In genomic region chr15:6080714-6081635, GRCm38 (mm10) we compare ENCODE assay signal across 8 mouse cellular contexts.
DNase-seq lines count a peak whose midpoint lies in the region; ATAC-seq and TF ChIP-seq lines count a peak whose summit lies in the region.

No protein-coding gene starts in this region.

- DNase-seq in cerebellum, adult 9-10 months = peak; percentile 7
- peak; percentile 44 to 60 for DNase-seq in adrenal gland, postnatal 36 days
- DNase-seq in forebrain, postnatal 0 days = peak; percentile 66
- DNase-seq in hindlimb bud, embryonic 11.5 days (ENCODE audit: extremely low spot score, low read depth, low spot score) = peak; percentile 10
- DNase-seq in layer of hippocampus, postnatal 36 days = peak; percentile 14 to 29
- peak; percentile 45 for DNase-seq in right cerebral cortex, postnatal 14 days

- H3K4me3 ChIP-seq in forebrain, postnatal 0 days (ENCODE audit: low read depth, low read length) = no peak overlapping the region
- H3K4me3 ChIP-seq in megakaryocyte, embryonic 14.5 days (replicated peaks) = peak overlapping the region; percentile 57

- no peak overlapping the region for H3K27ac ChIP-seq in forebrain, postnatal 0 days (ENCODE audit: low read depth, low read length)

- no peaks in the 10 kb centered on the region for H3K27me3 ChIP-seq in forebrain, postnatal 0 days (ENCODE audit: insufficient read depth, low read length)
- H3K27me3 ChIP-seq in megakaryocyte, embryonic 14.5 days (replicated peaks) = no peaks in the 10 kb centered on the region

- no peak overlapping the region for H3K4me2 ChIP-seq in forebrain, postnatal 0 days (ENCODE audit: low read depth)

- H3K4me1 ChIP-seq in forebrain, postnatal 0 days (ENCODE audit: insufficient read depth) = no peaks in the 10 kb centered on the region
- peaks cover 8% of the 10 kb centered on the region for H3K4me1 ChIP-seq in megakaryocyte, embryonic 14.5 days

- H3K9ac ChIP-seq in forebrain, postnatal 0 days = no peak overlapping the region

- H3K9me3 ChIP-seq in forebrain, postnatal 0 days (ENCODE audit: low read length) = no peaks in the 10 kb centered on the region
- no peaks in the 10 kb centered on the region for H3K9me3 ChIP-seq in megakaryocyte, embryonic 14.5 days

- TF ChIP-seq CTCF in forebrain, postnatal 0 days (IDR thresholded peaks at IDR 0.05; ENCODE audit: low read depth) = peak; percentile 81

- WGBS in forebrain, postnatal 0 days = 39% methylated on average over 8 of the region's 8 CpGs

- ATAC-seq in cerebellum, adult (ENCODE audit: insufficient number of reproducible peaks, low FRiP score, low TSS enrichment) = no peak
- ATAC-seq in forebrain, postnatal 0 days = peak; percentile 70

- H3K36me3 ChIP-seq in forebrain, postnatal 0 days (ENCODE audit: insufficient read depth) = no peaks in the 10 kb centered on the region
- H3K36me3 ChIP-seq in megakaryocyte, embryonic 14.5 days (replicated peaks; ENCODE audit: low read length) = no peaks in the 10 kb centered on the region

Comparison
In these comparisons a context has a peak if more than half of its experiments do, and no peak if none do; other contexts are left out.
1. DNase-seq: peak in every context shown above with its lines; median percentile 66 in forebrain, postnatal 0 days; 52 in adrenal gland, postnatal 36 days; 45 in right cerebral cortex, postnatal 14 days; 22 in layer of hippocampus, postnatal 36 days; 10 in hindlimb bud, embryonic 11.5 days; 7 in cerebellum, adult 9-10 months.